Comparison of ENCODE assay signal across 7 mouse cellular contexts in the genomic region with DNA sequence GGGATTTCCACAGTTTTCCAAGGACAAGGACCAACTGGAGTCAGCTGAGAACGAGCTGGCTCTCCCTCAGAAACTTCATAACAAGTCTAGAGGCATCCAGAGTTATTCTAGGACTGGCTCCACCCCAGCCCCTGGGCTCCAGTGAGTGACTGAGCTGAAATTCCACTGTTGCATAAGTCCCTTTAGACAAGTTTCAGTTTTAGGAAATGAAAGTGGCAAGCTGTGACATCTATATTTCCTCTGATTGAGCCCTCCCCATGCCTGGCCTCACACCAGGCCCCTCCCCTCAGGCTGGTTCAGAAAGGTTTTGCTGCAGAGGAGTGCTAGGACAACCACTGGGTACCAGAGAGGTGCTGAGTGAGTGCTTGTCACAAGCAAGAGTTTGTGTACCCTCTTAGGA. TPM values are rescaled to one million over a fixed set of nuclear protein-coding genes. Genes with fewer than 3 reads are reported as not detected.
DNase-seq lines count a peak whose midpoint lies in the region; ATAC-seq and TF ChIP-seq lines count a peak whose summit lies in the region.

No protein-coding gene starts in this region.

- H3K27me3 ChIP-seq in CH12.LX (replicated peaks), result no peaks in the 10 kb centered on the region
- no peaks in the 10 kb centered on the region for H3K27me3 ChIP-seq in neural tube, embryonic 15.5 days (replicated peaks)

- H3K9ac ChIP-seq in CH12.LX (ENCODE audit: insufficient read depth, low read depth), result no peak overlapping the region
- no peak overlapping the region for H3K9ac ChIP-seq in neural tube, embryonic 15.5 days (replicated peaks)

- no peak overlapping the region for H3K27ac ChIP-seq in CH12.LX (ENCODE audit: insufficient read depth, low read depth)
- H3K27ac ChIP-seq in neural tube, embryonic 15.5 days (replicated peaks), result no peak overlapping the region

- H3K4me3 ChIP-seq in CH12.LX (replicated peaks in 1 of 3; ENCODE audit: low read depth in 2 of 3, low read length in 2 of 3, poor library complexity in 1 of 3), result no peak overlapping the region
- H3K4me3 ChIP-seq in lung, adult 2 months (replicated peaks; ENCODE audit: extremely low read depth, low read depth, low read length), result no peak overlapping the region
- no peak overlapping the region for H3K4me3 ChIP-seq in neural tube, embryonic 15.5 days (replicated peaks)

- ATAC-seq in neural tube, embryonic 15.5 days (ENCODE audit: low FRiP score), result no peak

- peak; percentile 69 for TF ChIP-seq EP300 in CH12.LX (IDR thresholded peaks at IDR 0.05; ENCODE audit: low read length)

- intact Hi-C loops in gastrocnemius, postnatal 36 days (cut with DNase I), result no loop called here

- H3K9me3 ChIP-seq in CH12.LX (replicated peaks; ENCODE audit: low read length), result no peaks in the 10 kb centered on the region
- H3K9me3 ChIP-seq in neural tube, embryonic 15.5 days (replicated peaks), result no peaks in the 10 kb centered on the region

- dilution Hi-C loops in CH12.LX (cut with MboI; ENCODE audit: extremely low pct_ligation_motif_present, extremely low pct_unique_long_range_greater_than_20kb, low sequenced_read_pairs), result no loop called here

- peak overlapping the region; percentile 52; the same call in 1 of the 2 replicates for H3K4me2 ChIP-seq in CH12.LX (ENCODE audit: insufficient read depth, low read depth, poor library complexity, severe bottlenecking)
- no peak overlapping the region for H3K4me2 ChIP-seq in neural tube, embryonic 15.5 days

- DNase-seq in CH12.LX (ENCODE audit: extremely low read depth), result peak; percentile 90
- peak; percentile 75 for DNase-seq in adrenal gland, postnatal 10 days
- peak; percentile 68 to 71 for DNase-seq in gastrocnemius, postnatal 36 days
- DNase-seq in kidney, adult 9 months, result peak; percentile 80
- peak; percentile 70 for DNase-seq in lung, adult 2 months
- DNase-seq in right cerebral cortex, postnatal 4 days, result peak; percentile 35

- 0% methylated on average over 1 of the region's 1 CpGs for WGBS in lung, adult 2 months
- 67% methylated on average over 1 of the region's 1 CpGs for WGBS in neural tube, embryonic 15.5 days

- no peak for TF ChIP-seq CTCF in CH12.LX (conservative IDR thresholded peaks at IDR 0.05 in 1 of 2, IDR thresholded peaks at IDR 0.05 in 1 of 2; ENCODE audit: low read depth in 2 of 2, low read length in 2 of 2)
- no peak for TF ChIP-seq CTCF in lung, adult 2 months (IDR thresholded peaks at IDR 0.05; ENCODE audit: insufficient read depth, low read length)

- H3K79me2 ChIP-seq in CH12.LX (replicated peaks; ENCODE audit: control insufficient read depth, extremely low read depth, insufficient read depth, poor library complexity, severe bottlenecking), result no peaks in the 10 kb centered on the region

- H3K36me3 ChIP-seq in CH12.LX (replicated peaks in 1 of 2; ENCODE audit: control insufficient read depth in 1 of 2, insufficient read depth in 1 of 2, low read length in 1 of 2), result no peaks in the 10 kb centered on the region
- H3K36me3 ChIP-seq in neural tube, embryonic 15.5 days, result no peaks in the 10 kb centered on the region

- TF ChIP-seq POLR2A in CH12.LX (IDR thresholded peaks at IDR 0.05; ENCODE audit: low read depth, low read length), result 0 out of 2 replicates have a peak, but pooled peaks have one; percentile 31
- TF ChIP-seq POLR2A in lung, adult 2 months (IDR thresholded peaks at IDR 0.05; ENCODE audit: borderline replicate concordance, extremely low read depth, low read depth, low read length), result no peak

- H3K4me1 ChIP-seq in CH12.LX (ENCODE audit: control insufficient read depth in 1 of 2, insufficient read depth in 2 of 2), result peaks cover 2 to 35% of the 10 kb centered on the region in 2 experiments
- H3K4me1 ChIP-seq in lung, adult 2 months (ENCODE audit: control insufficient read depth, insufficient read depth, low read length), result peaks cover 5% of the 10 kb centered on the region
- no peaks in the 10 kb centered on the region for H3K4me1 ChIP-seq in neural tube, embryonic 15.5 days

- no peak for TF ChIP-seq RAD21 in CH12.LX (IDR thresholded peaks at IDR 0.05; ENCODE audit: low read depth, low read length)

- in situ Hi-C loops in CH12.LX (cut with MboI; ENCODE audit: low pct_ligation_motif_present, low pct_unique_long_range_greater_than_20kb, low sequenced_read_pairs), result no loop called here

TF ChIP-seq in CH12.LX, 34 proteins besides CTCF, POLR2A, EP300 and RAD21:
- TF ChIP-seq GABPA (IDR thresholded peaks at IDR 0.05; ENCODE audit: insufficient replicate concordance, low read depth, low read length) (no peak), IRF4 (IDR thresholded peaks at IDR 0.05; ENCODE audit: low read depth, low read length) (peak; percentile 91), MAZ (IDR thresholded peaks at IDR 0.05; ENCODE audit: low read depth, low read length) (peak; percentile 90), HCFC1 (IDR thresholded peaks at IDR 0.05; ENCODE audit: low read depth, low read length) (peak; percentile 26; the same call in 1 of the 2 replicates), MAFK (IDR thresholded peaks at IDR 0.05; ENCODE audit: insufficient replicate concordance, low read length) (no peak), USF1 (IDR thresholded peaks at IDR 0.05; ENCODE audit: low read depth, low read length) (no peak), RCOR1 (conservative IDR thresholded peaks at IDR 0.05; ENCODE audit: low read depth, low read length) (no peak), SMC3 (IDR thresholded peaks at IDR 0.05; ENCODE audit: low read depth, low read length) (no peak), MEF2A (IDR thresholded peaks at IDR 0.05; ENCODE audit: borderline replicate concordance, low read depth, low read length) (peak; percentile 69; the same call in 1 of the 2 replicates), POLR2AphosphoS2 (IDR thresholded peaks at IDR 0.05; ENCODE audit: low read depth, low read length) (no peak), ZMIZ1 (IDR thresholded peaks at IDR 0.05; ENCODE audit: low read depth, low read length) (no peak), ZKSCAN1 (IDR thresholded peaks at IDR 0.05; ENCODE audit: borderline replicate concordance, low read depth, low read length) (no peak), BHLHE40 (IDR thresholded peaks at IDR 0.05; ENCODE audit: low read depth, low read length) (no peak), CHD2 (IDR thresholded peaks at IDR 0.05; ENCODE audit: low read length) (0 out of 2 replicates have a peak, but pooled peaks have one; percentile 27), NRF1 (IDR thresholded peaks at IDR 0.05; ENCODE audit: low read depth, low read length) (no peak), USF2 (conservative IDR thresholded peaks at IDR 0.05; ENCODE audit: low read depth, low read length) (no peak), UBTF (IDR thresholded peaks at IDR 0.05; ENCODE audit: low read depth, low read length) (no peak), ELF1 (IDR thresholded peaks at IDR 0.05; ENCODE audit: low read depth, low read length) (peak; percentile 19; the same call in 1 of the 2 replicates), CHD1 (IDR thresholded peaks at IDR 0.05; ENCODE audit: low read depth, low read length) (no peak), KAT2A (IDR thresholded peaks at IDR 0.05; ENCODE audit: insufficient replicate concordance, low read length) (no peak), MAX (IDR thresholded peaks at IDR 0.05; ENCODE audit: low read length) (no peak), NELFE (IDR thresholded peaks at IDR 0.05; ENCODE audit: low read depth, low read length) (no peak), TBP (conservative IDR thresholded peaks at IDR 0.05; ENCODE audit: low read depth, low read length) (no peak), MYC (IDR thresholded peaks at IDR 0.05; ENCODE audit: low read depth, low read length) (peak; percentile 37; the same call in 1 of the 2 replicates), TCF12 (IDR thresholded peaks at IDR 0.05; ENCODE audit: low read depth, low read length) (0 out of 2 replicates have a peak, but pooled peaks have one; percentile 13), E2F4 (IDR thresholded peaks at IDR 0.05; ENCODE audit: insufficient replicate concordance, low read depth, low read length) (no peak), JUN (IDR thresholded peaks at IDR 0.05; ENCODE audit: insufficient read depth, low read depth, low read length) (peak; percentile 42; the same call in 1 of the 2 replicates), ZC3H11A (IDR thresholded peaks at IDR 0.05; ENCODE audit: low read depth, low read length) (no peak), ZNF384 (IDR thresholded peaks at IDR 0.05; ENCODE audit: low read depth, low read length) (no peak), ETS1 (conservative IDR thresholded peaks at IDR 0.05; ENCODE audit: low read depth, low read length) (peak; percentile 69)

RNA-seq across cellular contexts. Expression of gene Tlr2, which starts 21.4 kb away (rescaled TPM):
- total RNA-seq in CH12.LX (2012; rRNA removed), result 8.4 and 8.8 TPM in 2 replicates
- 19.9 and 21.5 TPM in 2 replicates for total RNA-seq in CH12.LX (2014; rRNA removed)
- 19.3 and 19.6 TPM in 2 replicates for polyA plus RNA-seq in CH12.LX (2012; ENCODE audit: insufficient read length, low read depth)
- total RNA-seq in adrenal gland, postnatal 10 days (2021), result 1 to 10 TPM; 2.6 to 2.7 TPM
- under 1 TPM; 0.51 to 0.52 TPM for total RNA-seq in gastrocnemius, postnatal 36 days (2021)
- 7.2 and 10.0 TPM in 2 replicates for polyA plus RNA-seq in lung, adult 2 months (2012; rRNA removed)
- 1.3 and 2.1 TPM in 2 replicates for polyA plus RNA-seq in neural tube, embryonic 15.5 days (2015; fragmentation: Nextera tagmentation; extraction: Ambion mirVana)

Comparison
In these comparisons a context has a peak if more than half of its experiments do, and no peak if none do; other contexts are left out.
1. DNase-seq: peak in every context shown above with its lines; median percentile 90 in CH12.LX; 80 in kidney, adult 9 months; 75 in adrenal gland, postnatal 10 days; 70 in lung, adult 2 months; 70 in gastrocnemius, postnatal 36 days; 35 in right cerebral cortex, postnatal 4 days.